Mouse (Mus musculus) kidney, adult 2 months (tissue): ENCODE measurements around the gene Olfr703. TPM values are rescaled to one million over a fixed set of nuclear protein-coding genes. Genes with fewer than 3 reads are reported as not detected.

Experiments
- DNase-seq: peaks from one replicate; pipeline ENCODE4 v3.0.0; 2021
- H3K27ac ChIP-seq: fragments of 200-500 bp; 2 replicates; pipeline ENCODE4 v1.5.1; 2012; ENCODE audit warnings: low read depth, low read length, control low read depth, inconsistent platforms; ENCODE audit not compliant: insufficient read depth
- H3K27me3 ChIP-seq: fragments of 200-500 bp; replicated peaks from 2 replicates; pipeline ENCODE4 v1.6.1; 2012; ENCODE audit warnings: mild to moderate bottlenecking, moderate library complexity, low read length, inconsistent platforms; ENCODE audit not compliant: control insufficient read depth, insufficient read depth
- H3K36me3 ChIP-seq: fragments of 200-500 bp; 2 replicates; pipeline ENCODE4 v1.6.1; 2012; ENCODE audit warnings: mild to moderate bottlenecking, moderate library complexity, low read length, inconsistent platforms; ENCODE audit not compliant: control insufficient read depth, insufficient read depth
- H3K4me1 ChIP-seq: fragments of 200-500 bp; 2 replicates; pipeline ENCODE4 v1.6.1; 2011; ENCODE audit warnings: low read length; ENCODE audit not compliant: control insufficient read depth, insufficient read depth
- H3K4me3 ChIP-seq: fragments of 200-500 bp; 2 replicates; pipeline ENCODE4 v1.5.1; 2011; ENCODE audit warnings: mild to moderate bottlenecking, low read depth, low read length, control low read depth; ENCODE audit not compliant: insufficient read depth
- CTCF ChIP-seq: fragments of 200-500 bp; conservative IDR thresholded peaks from 2 replicates; pipeline ENCODE4 v1.5.1; 2011; ENCODE audit warnings: low read depth, mild to moderate bottlenecking, control low read depth, low read length, moderate library complexity, mixed read lengths; ENCODE audit not compliant: insufficient read depth, insufficient read length
- POLR2A ChIP-seq: fragments of 200-500 bp; IDR thresholded peaks from one replicate; pipeline ENCODE4 v1.6.1; 2011; ENCODE audit warnings: low read depth, low read length, control low read depth
- WGBS: fragments of 180-500 bp; shearing (Covaris S2); methylation state at CpG from one replicate; pipeline ENCODE4 v1.1.7; 2018; 5-methylcytosine and 5-hydroxymethylcytosine counted together
- polyA plus RNA-seq: library from polyadenylated mRNA; depleted of rRNA; stranded (reverse); fragments of >200 nt; gene quantifications from 2 replicates; pipeline ENCODE4 v1.2.3, GENCODE M21; 2012; rRNA removed

Olfr703 gene
- polyA plus RNA-seq, 1 experiment: not detected

- WGBS: 80% methylated on average over 3 of the region's 3 CpGs
- no peak for TF ChIP-seq CTCF
- no peak for DNase-seq
Observed at GRCm38 (mm10) chr7:106876791-106877190, 33.6 kb downstream of the Olfr703 start, which contains the start of gene Olfr705. TSS of gene Olfr705 (minus strand) at chr7:106876891.

GRCm38 (mm10) chr7:106888062-106888461 is 44.9 kb downstream of the Olfr703 start, which contains the start of gene Olfr706:
TSS of gene Olfr706 (minus strand) at chr7:106888162.
- Histone ChIP-seq H3K27me3 (no peaks in the 10 kb centered on the region), H3K4me1 (no peaks in the 10 kb centered on the region), H3K27ac (no peak within 1 kb of the TSS), H3K36me3 (no peaks in the 10 kb centered on the region), H3K4me3 (no peak within 1 kb of the TSS)
- 68% methylated on average over 2 of the region's 2 CpGs for WGBS
- DNase-seq: no peak
- no peak for TF ChIP-seq POLR2A
- no peak for TF ChIP-seq CTCF

More at GRCm38 (mm10) chr7:106876791-106877190, 33.6 kb downstream of the Olfr703 start, which contains the start of gene Olfr705:
- H3K4me1 ChIP-seq: no peaks in the 10 kb centered on the region
- no peaks in the 10 kb centered on the region for H3K36me3 ChIP-seq
- no peak within 1 kb of the TSS for H3K27ac ChIP-seq
- H3K27me3 ChIP-seq: no peaks in the 10 kb centered on the region
- H3K4me3 ChIP-seq: no peak within 1 kb of the TSS

Other genes with a start within 250 kb of the Olfr703 start
- not detected in 2 replicates for gene Olfr693, start 162.8 kb upstream of the Olfr703 start, polyA plus RNA-seq
- not detected in 2 replicates for gene Olfr694, start 151.5 kb upstream of the Olfr703 start, polyA plus RNA-seq
- gene Olfr695, start 127.0 kb upstream of the Olfr703 start, polyA plus RNA-seq: not detected in 2 replicates
- gene Olfr697, start 100.9 kb upstream of the Olfr703 start, polyA plus RNA-seq: not detected in 2 replicates
- gene Olfr698, start 88.0 kb upstream of the Olfr703 start, polyA plus RNA-seq: not detected in 2 replicates
- gene Olfr699, start 50.2 kb upstream of the Olfr703 start, polyA plus RNA-seq: not detected in 2 replicates
- not detected in 2 replicates for gene Olfr700, start 34.5 kb upstream of the Olfr703 start, polyA plus RNA-seq
- not detected in 2 replicates for gene Olfr701, start 29.2 kb upstream of the Olfr703 start, polyA plus RNA-seq
- not detected in 2 replicates for gene Olfr702, start 9.5 kb upstream of the Olfr703 start, polyA plus RNA-seq
- not detected in 2 replicates for gene Olfr704, start 19.8 kb downstream of the Olfr703 start, polyA plus RNA-seq
- gene Olfr705, start 33.5 kb downstream of the Olfr703 start, polyA plus RNA-seq: not detected in 2 replicates
- not detected in 2 replicates for gene Olfr706, start 44.8 kb downstream of the Olfr703 start, polyA plus RNA-seq
- gene Olfr707, start 57.9 kb downstream of the Olfr703 start, polyA plus RNA-seq: not detected in 2 replicates
- not detected in 2 replicates for gene Olfr1532-ps1, start 64.6 kb downstream of the Olfr703 start, polyA plus RNA-seq
- gene Olfr709-ps1, start 88.9 kb downstream of the Olfr703 start, polyA plus RNA-seq: not detected in 2 replicates
- gene Olfr710, start 105.0 kb downstream of the Olfr703 start, polyA plus RNA-seq: not detected in 2 replicates
- gene Olfr6, start 120.6 kb downstream of the Olfr703 start, polyA plus RNA-seq: not detected in 2 replicates
- gene Olfr711, start 132.1 kb downstream of the Olfr703 start, polyA plus RNA-seq: not detected in 2 replicates
- gene Olfr2, start 162.7 kb downstream of the Olfr703 start, polyA plus RNA-seq: not detected in 2 replicates
- gene Olfr713, start 187.8 kb downstream of the Olfr703 start, polyA plus RNA-seq: not detected in 2 replicates
- gene Olfr714, start 227.6 kb downstream of the Olfr703 start, polyA plus RNA-seq: not detected in 2 replicates
- not detected in 2 replicates for gene Olfr17, start 249.9 kb downstream of the Olfr703 start, polyA plus RNA-seq